Mouse (Mus musculus): ENCODE data around the gene Dclre1b. TPM values are rescaled to one million over a fixed set of nuclear protein-coding genes. Genes with fewer than 3 reads are reported as not detected.

Dclre1b gene
- polyA plus RNA-seq, 1 experiment from 2014 or later = 36.5 TPM

DNA sequence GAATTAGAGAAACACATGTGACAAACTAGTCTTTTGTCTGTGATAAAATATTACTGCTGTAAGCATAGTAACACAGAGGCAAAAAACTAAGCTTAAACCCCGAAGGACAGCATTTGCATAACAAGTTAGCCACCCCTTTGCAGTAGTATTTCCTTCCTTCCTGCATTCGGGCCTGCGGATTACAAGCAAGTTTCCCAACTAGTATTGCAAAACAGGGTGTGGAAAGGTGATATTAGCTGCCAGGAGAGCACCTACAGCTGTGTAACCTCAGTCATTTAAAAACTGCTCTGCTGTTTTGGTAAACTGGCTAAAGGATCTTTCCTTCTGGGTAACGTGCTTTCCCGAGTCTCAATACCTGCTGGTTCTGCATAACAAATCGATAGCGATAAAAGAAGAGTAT, 22.0 kb downstream of the Dclre1b start:
- no peak for TF ChIP-seq CTCF (IDR thresholded peaks at IDR 0.05; ENCODE audit: low read depth)
- H3K4me3 ChIP-seq (ENCODE audit: low read depth, low read length) = no peak overlapping the region
- no peaks in the 10 kb centered on the region for H3K9me3 ChIP-seq (ENCODE audit: low read depth, low read length)
- no peaks in the 10 kb centered on the region for H3K27me3 ChIP-seq (ENCODE audit: insufficient read depth, low read length)
- WGBS = 72% methylated on average over 7 of the region's 7 CpGs
- DNase-seq (no peak), ATAC-seq (ENCODE audit: insufficient read depth) (no peak)
- H3K4me2 ChIP-seq = 0 out of 2 replicates have a peak overlapping the region, but pooled peaks have one; percentile 21
- H3K36me3 ChIP-seq (ENCODE audit: insufficient read depth) = no peaks in the 10 kb centered on the region
- H3K27ac ChIP-seq (ENCODE audit: low read depth) = 0 out of 2 replicates have a peak overlapping the region, but pooled peaks have one; percentile 4
- H3K9ac ChIP-seq = no peak overlapping the region
- H3K4me1 ChIP-seq (ENCODE audit: insufficient read depth) = peaks cover 5% of the 10 kb centered on the region; the same call in 1 of the 2 replicates

DNA sequence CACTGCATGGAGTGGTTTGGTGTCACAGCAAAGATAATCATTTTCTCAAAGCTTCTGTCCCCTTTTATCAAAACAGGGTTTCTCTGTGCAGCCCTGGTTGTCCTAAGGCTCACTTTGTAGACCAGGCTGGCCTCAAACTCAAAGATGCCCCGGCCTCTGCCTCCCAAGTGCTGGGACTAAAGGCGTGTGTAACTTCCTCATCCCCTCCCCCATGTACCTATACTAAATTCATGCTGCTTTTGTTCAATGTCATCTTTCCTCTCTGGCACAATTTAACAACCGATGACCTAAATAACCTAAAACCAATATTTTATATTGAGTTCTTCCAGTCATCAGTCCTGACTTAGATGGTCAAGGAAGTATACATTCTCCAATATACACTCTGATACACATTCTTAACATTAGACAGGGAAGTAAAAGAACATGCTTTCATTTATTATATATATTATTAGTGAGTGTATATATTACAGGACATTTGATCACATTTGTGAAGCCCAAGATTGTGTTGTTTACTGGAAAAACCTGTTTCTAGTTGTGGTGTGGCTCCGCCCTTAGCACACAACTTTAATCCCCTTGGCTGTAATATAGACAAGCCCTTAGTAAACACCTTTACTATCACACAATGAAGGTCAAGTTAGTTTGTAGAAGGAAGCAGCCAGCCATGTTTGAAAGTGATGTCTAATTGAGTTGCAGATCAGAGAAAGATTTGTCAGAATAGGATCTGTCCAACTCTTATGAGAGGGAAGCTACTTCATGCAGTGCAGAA, 26.2 kb downstream of the Dclre1b start:
- H3K9ac ChIP-seq = no peak overlapping the region
- 76% methylated on average over 4 of the region's 4 CpGs for WGBS
- no peak for ATAC-seq (ENCODE audit: insufficient read depth)
- no peak overlapping the region for H3K4me2 ChIP-seq
- DNase-seq = no peak
- no peak overlapping the region for H3K4me3 ChIP-seq (ENCODE audit: low read depth, low read length)
- H3K4me1 ChIP-seq (ENCODE audit: insufficient read depth) = no peaks in the 10 kb centered on the region
- H3K36me3 ChIP-seq (ENCODE audit: insufficient read depth) = 0 out of 2 replicates have a peak, but pooled peaks cover 3% of the 10 kb centered on the region
- no peaks in the 10 kb centered on the region for H3K9me3 ChIP-seq (ENCODE audit: low read depth, low read length)
- H3K27ac ChIP-seq (ENCODE audit: low read depth) = no peak overlapping the region
- no peak for TF ChIP-seq CTCF (IDR thresholded peaks at IDR 0.05; ENCODE audit: low read depth)
- H3K27me3 ChIP-seq (ENCODE audit: insufficient read depth, low read length) = no peaks in the 10 kb centered on the region

DNA sequence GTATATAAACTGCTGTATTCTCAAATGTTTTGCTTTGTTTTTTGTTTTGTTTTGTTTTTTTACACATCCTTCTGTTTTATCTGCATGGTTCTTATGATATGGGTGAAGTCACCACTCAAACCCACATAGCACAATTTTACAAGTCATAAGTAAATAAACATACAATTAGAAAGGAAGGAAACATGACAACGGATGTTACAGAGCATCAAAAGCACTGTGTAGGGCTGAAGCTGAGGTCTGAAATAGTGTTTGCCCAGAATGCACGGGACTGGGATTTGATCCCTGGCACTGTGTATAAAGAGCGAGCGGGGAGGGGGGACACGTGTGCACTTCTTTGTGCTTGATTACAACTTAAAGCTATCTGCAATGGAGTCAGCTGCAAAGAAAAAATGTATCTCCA, 28.5 kb downstream of the Dclre1b start:
- DNase-seq (no peak), ATAC-seq (ENCODE audit: insufficient read depth) (no peak)
- H3K4me2 ChIP-seq = no peak overlapping the region
- H3K27me3 ChIP-seq (ENCODE audit: insufficient read depth, low read length) = no peaks in the 10 kb centered on the region
- peaks cover 21% of the 10 kb centered on the region for H3K36me3 ChIP-seq (ENCODE audit: insufficient read depth)
- H3K9ac ChIP-seq = no peak overlapping the region
- no peaks in the 10 kb centered on the region for H3K4me1 ChIP-seq (ENCODE audit: insufficient read depth)
- H3K9me3 ChIP-seq (ENCODE audit: low read depth, low read length) = no peaks in the 10 kb centered on the region
- no peak overlapping the region for H3K4me3 ChIP-seq (ENCODE audit: low read depth, low read length)
- WGBS = 68% methylated on average over 5 of the region's 5 CpGs
- no peak overlapping the region for H3K27ac ChIP-seq (ENCODE audit: low read depth)
- TF ChIP-seq CTCF (IDR thresholded peaks at IDR 0.05; ENCODE audit: low read depth) = no peak

DNA sequence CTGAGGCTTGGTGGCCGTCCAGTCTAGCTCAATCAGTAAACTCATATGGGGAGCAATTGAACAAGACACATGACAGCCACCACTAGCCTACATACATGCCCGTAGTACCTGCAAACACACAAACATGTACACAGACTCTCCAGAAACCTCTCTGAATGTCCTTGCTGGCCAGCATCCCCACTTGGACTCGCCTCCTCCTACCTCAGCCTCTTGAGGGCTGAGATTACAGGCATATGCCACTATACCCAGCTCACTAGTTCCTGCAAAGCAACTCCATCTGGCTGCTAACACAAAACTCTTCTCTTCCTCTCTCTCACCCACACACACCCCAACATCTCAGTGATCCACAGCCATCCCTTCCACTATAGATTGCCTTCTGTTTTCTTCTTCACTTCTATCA, 29.0 kb downstream of the Dclre1b start:
- Histone ChIP-seq H3K4me2 (no peak overlapping the region), H3K36me3 (ENCODE audit: insufficient read depth) (peaks cover 22% of the 10 kb centered on the region), H3K27me3 (ENCODE audit: insufficient read depth, low read length) (no peaks in the 10 kb centered on the region), H3K27ac (ENCODE audit: low read depth) (no peak overlapping the region), H3K9me3 (ENCODE audit: low read depth, low read length) (no peaks in the 10 kb centered on the region), H3K4me1 (ENCODE audit: insufficient read depth) (no peaks in the 10 kb centered on the region), H3K4me3 (ENCODE audit: low read depth, low read length) (no peak overlapping the region), H3K9ac (no peak overlapping the region)
- DNase-seq = no peak
- ATAC-seq (ENCODE audit: insufficient read depth) = no peak
- TF ChIP-seq CTCF (IDR thresholded peaks at IDR 0.05; ENCODE audit: low read depth) = no peak
- WGBS = 90% methylated on average over 3 of the region's 3 CpGs

DNA sequence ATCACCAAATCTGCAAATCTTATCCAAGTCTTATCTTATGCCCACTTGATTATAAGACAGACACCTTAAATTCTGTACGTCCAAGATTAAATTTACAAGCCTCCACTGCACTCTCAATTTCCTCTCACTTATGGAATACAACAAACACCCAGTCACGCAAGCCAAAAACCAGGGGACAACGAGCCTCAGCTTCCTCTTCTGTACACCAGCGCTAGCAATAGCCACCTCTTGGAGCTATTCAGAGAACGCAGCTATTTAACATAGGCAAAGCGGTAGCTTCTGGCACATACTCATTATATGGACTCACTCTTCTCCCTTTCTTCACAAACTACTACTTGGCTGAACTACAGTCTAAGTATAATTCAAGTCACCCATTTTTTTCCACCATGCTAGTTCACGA, 30.1 kb downstream of the Dclre1b start:
- TF ChIP-seq CTCF (IDR thresholded peaks at IDR 0.05; ENCODE audit: low read depth) = no peak
- H3K27ac ChIP-seq (ENCODE audit: low read depth) = no peak overlapping the region
- ATAC-seq (ENCODE audit: insufficient read depth) (no peak), DNase-seq (no peak)
- H3K36me3 ChIP-seq (ENCODE audit: insufficient read depth) = peaks cover 22% of the 10 kb centered on the region
- no peaks in the 10 kb centered on the region for H3K27me3 ChIP-seq (ENCODE audit: insufficient read depth, low read length)
- no peak overlapping the region for H3K4me3 ChIP-seq (ENCODE audit: low read depth, low read length)
- no peak overlapping the region for H3K9ac ChIP-seq
- no peak overlapping the region for H3K4me2 ChIP-seq
- no peaks in the 10 kb centered on the region for H3K9me3 ChIP-seq (ENCODE audit: low read depth, low read length)
- H3K4me1 ChIP-seq (ENCODE audit: insufficient read depth) = no peaks in the 10 kb centered on the region
- WGBS = 82% methylated on average over 7 of the region's 7 CpGs

DNA sequence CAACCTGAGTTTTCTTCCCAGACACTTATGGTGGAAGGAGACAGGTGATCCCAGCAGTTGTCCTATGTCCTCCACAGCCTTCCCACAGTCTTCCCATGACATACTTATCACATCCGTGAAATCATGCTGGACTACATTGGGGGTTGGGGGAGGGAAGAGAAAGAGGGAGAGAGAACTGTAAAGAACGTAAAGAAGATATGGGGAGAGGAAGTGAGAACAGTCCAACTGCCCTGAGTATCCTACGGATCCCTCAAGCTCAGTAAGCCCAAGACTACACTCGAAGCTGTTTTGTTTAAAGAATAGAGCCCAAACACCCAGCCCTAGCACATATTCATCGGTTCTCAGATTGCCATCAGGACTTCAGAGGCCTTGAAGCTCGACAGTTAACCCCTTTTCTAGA, 30.6 kb downstream of the Dclre1b start:
- H3K36me3 ChIP-seq (ENCODE audit: insufficient read depth) = peaks cover 27% of the 10 kb centered on the region
- no peaks in the 10 kb centered on the region for H3K9me3 ChIP-seq (ENCODE audit: low read depth, low read length)
- 68% methylated on average over 6 of the region's 6 CpGs for WGBS
- H3K27me3 ChIP-seq (ENCODE audit: insufficient read depth, low read length) = no peaks in the 10 kb centered on the region
- H3K27ac ChIP-seq (ENCODE audit: low read depth) = no peak overlapping the region
- no peak for ATAC-seq (ENCODE audit: insufficient read depth)
- TF ChIP-seq CTCF (IDR thresholded peaks at IDR 0.05; ENCODE audit: low read depth) = no peak
- H3K4me2 ChIP-seq = no peak overlapping the region
- no peak for DNase-seq
- H3K4me1 ChIP-seq (ENCODE audit: insufficient read depth) = no peaks in the 10 kb centered on the region
- no peak overlapping the region for H3K4me3 ChIP-seq (ENCODE audit: low read depth, low read length)
- no peak overlapping the region for H3K9ac ChIP-seq

DNA sequence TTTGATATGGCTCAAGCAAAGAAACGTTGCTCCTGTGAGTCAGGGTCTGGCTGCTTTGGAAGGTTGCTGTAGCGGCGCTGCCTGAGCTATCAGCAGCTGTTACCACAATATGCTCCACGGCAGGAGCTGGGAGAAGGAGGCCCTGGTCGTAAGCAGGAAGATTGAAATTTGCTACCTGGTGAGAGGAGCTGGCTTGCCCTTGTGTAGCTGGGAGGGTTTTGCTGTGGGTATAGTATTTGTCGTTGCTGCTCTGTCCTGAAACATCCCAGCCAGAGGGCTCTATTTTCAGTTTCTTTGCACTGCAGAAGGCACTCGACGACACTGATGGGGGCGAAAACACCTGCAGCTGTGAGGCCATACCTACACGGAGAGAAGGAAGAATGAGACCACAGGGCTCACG, 31.3 kb downstream of the Dclre1b start:
- 88% methylated on average over 11 of the region's 11 CpGs for WGBS
- ATAC-seq (ENCODE audit: insufficient read depth) (no peak), DNase-seq (no peak)
- no peaks in the 10 kb centered on the region for H3K9me3 ChIP-seq (ENCODE audit: low read depth, low read length)
- H3K9ac ChIP-seq = no peak overlapping the region
- TF ChIP-seq CTCF (IDR thresholded peaks at IDR 0.05; ENCODE audit: low read depth) = no peak
- no peaks in the 10 kb centered on the region for H3K4me1 ChIP-seq (ENCODE audit: insufficient read depth)
- H3K4me3 ChIP-seq (ENCODE audit: low read depth, low read length) = no peak overlapping the region
- no peak overlapping the region for H3K27ac ChIP-seq (ENCODE audit: low read depth)
- peaks cover 33% of the 10 kb centered on the region for H3K36me3 ChIP-seq (ENCODE audit: insufficient read depth)
- no peak overlapping the region for H3K4me2 ChIP-seq
- H3K27me3 ChIP-seq (ENCODE audit: insufficient read depth, low read length) = no peaks in the 10 kb centered on the region

Measured in lung, embryonic 14.5 days (tissue).